Mouse (Mus musculus) kidney, postnatal 36 days (tissue): Measurements from ENCODE around the gene Nap1l1.

Experiments used
- DNase-seq, 2 experiments: peaks; one replicate each; pipeline ENCODE4 v3.0.0; 2021 to 2022; ENCODE audit warnings: mixed read lengths in 2 of 2

The Nap1l1 gene

DNA sequence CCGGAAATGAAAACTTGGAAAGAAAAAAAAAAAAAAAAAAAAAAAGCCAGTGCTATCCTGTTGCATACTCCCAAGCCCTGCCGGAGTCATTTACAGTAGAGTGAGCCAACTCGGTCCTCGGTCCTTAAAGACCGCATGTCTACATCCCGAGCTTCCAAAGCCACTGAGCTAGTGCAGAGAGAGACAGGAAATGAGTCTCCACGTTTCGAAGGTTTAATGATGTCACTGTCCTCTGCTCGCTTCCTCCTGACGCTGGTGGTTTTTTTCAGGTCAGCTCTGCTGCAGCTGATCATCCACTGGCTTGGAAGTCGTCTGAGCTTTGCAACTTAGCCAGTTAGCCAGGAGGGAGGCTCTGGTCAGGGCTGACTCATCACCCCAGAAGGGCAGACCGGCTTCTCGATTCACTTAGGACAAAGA is 43.2 kb downstream of the Nap1l1 start:
- peak; percentile 53 to 58 for DNase-seq

DNA sequence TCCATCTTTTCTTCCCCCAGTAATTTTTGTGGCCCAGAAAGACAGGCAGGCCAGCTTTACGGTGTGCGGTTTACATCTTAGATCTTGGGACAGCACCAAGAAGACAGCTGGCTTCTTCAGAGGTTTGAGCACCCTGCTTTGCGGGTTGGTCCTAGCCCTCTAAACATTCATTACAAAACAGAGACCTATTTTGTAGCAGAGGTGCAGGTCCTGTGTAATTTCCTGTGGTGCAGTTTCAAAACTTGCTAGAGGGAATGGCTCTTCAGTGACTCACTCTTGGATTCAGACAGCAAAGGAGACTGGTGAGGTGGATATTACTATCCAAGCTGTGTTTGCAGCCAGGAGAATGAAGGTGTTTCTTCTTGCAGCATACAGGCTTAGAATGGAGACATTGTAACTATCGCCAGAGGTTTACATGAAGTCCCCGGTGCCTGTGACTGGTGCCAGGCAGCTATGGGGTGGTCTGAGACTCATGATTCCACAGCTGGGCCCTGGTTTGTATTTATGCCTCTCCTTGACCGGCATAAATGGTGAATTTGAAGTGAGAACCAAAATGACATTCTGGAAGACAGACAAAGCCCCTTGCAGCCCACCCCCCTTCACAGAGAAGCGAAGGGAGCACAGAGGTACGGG is 43.9 kb downstream of the Nap1l1 start:
- DNase-seq = no peak

DNA sequence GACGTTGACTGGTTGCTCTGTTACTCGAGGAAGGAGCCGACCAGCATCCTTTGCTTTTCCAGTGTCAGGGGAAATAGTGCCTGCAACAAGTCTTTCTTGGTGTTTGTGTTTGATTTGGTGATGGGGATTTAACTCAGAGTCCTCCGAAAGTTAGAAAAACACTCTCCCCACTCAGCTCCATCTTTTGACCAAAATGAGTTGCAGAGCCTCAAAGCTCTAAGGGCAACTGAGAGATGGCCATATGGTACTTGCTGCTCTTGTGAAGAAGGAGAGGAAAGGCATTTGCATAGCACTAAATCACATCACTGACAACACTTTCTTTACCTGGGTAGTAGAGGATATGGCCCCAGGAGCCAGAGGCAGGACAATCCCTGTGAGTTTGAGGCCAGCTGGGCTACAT is 45.3 kb downstream of the Nap1l1 start:
- DNase-seq = no peak

DNA sequence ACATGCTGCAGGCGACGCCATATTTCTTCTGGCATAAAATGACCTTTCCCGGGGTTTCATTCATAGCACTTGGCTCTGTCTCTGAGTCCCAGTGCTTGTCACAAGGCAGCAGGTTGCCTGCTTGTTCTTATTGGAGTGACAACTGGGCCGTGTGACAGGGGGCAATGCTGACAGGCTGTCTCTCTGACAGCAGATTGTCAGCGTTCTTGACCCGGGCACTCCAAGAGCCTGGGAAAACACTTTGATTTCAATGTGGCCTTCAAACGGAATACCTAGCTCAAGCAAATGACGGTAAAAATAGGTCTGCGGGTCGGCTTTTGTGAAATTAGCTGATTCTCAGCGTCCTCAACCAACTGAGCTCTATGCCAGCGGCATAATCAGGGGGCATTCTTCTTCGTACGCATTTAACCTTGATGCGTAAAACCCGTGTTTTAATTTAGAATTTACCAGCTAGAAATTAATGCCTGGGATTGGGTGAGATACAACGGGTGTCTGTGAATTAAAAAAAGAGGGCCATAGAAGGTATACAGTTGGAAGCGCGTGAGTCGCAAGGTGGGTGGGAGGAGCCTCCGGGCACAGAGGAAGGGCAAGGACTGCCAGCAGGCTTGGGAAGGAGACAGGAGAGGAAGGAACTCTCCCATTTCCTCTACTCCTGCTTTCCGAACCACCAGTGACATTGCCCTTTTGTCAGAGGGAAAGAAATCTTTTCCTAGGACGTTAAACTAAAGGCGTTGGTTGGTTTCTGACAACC is 46.8 kb downstream of the Nap1l1 start:
- peak; percentile 53 to 63 for DNase-seq

DNA sequence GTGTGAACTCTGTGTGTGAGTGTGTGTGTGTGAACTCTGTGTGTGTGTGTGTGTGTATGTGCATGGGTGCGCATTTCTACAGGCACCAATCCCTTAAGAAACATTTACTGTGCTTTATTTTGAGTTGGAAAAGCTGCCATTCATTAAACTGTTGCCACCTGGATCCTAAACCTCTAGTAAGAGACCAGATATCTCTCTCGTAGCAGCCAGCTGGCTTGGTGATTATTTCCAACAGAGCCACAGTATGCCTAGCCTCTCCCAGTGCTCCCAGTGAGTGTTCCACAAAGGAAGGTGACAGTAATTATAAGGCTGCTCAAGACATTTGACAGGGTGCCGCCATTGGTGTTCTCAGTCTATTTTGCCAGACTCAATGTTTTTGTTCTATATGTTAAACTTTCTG is 47.6 kb downstream of the Nap1l1 start:
- DNase-seq = no peak

DNA sequence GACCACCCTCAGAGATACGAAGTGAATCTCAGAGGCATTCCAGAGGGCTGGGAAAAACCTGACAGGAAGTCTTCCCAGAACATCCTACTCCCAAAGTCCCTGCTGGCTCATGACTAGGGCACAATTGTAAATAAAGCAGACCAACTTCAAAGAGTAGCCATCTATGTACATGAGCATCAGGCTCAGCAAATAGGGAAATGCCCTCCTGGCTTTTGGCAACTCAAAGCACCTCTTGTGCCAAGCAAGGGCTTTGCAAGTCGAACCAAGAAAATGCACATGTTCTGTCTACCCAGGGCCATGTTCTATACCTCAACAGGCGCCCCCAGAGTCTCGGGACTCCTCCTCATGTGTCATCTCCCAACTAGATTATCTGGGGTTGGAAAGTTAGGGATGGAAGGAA is 48.6 kb downstream of the Nap1l1 start:
- no peak for DNase-seq

DNA sequence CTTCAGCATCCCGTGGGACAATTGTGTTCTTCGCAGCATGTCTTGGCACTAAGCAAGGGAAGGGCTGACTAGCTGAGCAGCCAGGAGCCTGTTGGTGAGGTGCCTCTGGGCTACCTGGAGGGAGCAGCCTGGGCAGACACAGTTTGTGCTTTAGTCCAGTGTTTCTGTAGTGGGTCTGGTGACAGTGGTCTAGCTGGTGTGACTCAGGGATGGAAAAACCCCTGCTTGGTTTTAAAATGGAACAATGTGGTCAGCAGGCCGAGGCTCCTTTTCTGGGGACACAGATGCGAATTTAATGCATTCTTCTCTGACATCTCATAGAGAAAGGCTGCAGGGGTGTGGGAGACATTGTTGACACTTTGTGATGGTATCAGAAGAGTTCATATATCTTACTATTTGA is 49.2 kb downstream of the Nap1l1 start:
- DNase-seq = no peak

DNA sequence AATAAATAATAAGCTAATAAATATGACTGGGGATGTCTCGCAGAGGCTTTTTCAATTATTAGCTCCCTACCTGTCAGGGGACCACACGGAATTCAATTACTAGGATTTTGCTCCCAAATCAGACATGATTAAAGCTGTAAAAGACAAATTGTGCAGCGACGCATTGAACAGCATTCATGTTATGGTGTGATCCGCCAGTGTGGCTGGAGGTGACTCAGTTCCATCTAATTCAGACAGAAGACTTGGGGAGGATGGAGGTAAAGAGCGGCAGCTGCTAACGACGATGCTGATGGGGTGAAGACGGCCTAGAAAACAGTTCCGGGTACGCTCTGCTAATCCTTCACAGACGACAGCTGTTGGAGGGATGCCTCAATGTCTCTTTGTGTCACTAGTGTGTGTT is 50.9 kb downstream of the Nap1l1 start:
- DNase-seq = no peak

DNA sequence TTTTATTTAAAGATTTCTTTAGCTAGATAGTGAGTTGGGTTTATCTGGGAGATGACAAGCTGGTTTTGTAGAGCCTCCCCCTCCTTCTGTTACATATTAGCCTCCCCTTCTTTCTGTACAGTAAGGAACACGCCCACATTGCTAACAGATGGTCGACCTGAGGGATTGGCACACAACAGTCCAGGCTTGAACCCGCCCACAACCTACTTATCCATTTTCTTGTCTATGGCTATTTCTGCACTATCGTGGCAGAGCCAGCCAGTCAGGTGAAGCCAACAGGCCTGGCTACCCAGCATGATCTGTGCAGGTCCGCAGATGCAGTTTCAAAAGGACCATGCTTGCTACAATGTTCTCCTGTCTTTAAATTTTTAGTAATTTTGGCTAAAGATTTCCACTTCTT is 54.0 kb downstream of the Nap1l1 start:
- no peak for DNase-seq

DNA sequence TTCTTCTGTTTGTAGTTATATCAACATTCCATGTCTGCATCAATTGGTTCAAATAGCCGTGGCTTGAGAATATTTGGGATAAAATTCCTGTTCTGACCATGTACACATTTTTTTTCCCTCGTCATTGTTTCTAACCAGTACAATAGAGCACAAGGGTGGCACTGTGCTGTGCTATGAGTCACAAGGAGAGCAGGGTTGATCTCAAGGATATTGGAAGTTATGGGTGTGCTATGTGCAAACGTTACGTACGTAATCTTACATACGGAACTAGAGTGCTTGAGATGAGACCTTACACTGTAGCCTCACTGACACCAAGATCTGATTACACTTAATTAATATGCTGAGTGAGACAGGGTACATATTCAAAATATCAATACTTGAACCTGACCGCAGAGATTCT is 54.6 kb downstream of the Nap1l1 start:
- DNase-seq = no peak

DNA sequence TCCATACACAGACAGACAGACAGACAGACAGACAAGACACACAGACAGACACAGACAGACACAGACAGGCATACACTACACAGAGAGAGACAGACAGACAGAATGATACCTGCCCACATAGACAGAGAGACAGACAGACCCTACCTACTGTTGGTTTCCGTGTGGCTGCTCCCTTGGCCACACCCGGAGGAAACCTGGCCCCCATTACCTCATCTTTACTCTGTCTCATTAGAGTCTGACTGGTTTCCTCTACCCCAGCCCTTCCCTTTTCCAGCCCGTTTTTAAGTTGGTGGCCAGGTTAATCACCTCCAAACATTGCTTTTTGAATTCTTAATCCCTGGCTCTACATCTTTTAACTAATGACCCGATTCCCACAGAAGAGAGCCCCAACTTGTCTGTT is 55.3 kb downstream of the Nap1l1 start:
- no peak for DNase-seq

DNA sequence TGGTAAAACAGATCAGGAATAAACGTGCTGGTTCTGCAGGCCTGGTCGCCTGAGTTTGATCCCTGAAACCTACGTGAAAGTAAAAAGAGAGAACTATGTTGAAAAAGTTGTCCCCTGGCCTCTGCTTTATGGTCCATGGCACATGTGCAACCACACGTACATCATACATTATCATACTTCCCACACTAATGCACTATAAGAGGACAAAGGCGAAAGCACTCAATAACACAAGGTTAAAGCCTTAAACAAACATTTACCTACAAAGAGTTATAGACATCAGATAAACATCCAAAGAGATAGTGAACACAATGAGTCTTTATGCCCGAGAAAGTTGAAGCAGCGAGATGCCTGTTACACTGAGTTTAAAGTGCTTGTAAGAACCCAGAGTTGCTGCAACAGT is 57.4 kb downstream of the Nap1l1 start:
- no peak for DNase-seq

DNA sequence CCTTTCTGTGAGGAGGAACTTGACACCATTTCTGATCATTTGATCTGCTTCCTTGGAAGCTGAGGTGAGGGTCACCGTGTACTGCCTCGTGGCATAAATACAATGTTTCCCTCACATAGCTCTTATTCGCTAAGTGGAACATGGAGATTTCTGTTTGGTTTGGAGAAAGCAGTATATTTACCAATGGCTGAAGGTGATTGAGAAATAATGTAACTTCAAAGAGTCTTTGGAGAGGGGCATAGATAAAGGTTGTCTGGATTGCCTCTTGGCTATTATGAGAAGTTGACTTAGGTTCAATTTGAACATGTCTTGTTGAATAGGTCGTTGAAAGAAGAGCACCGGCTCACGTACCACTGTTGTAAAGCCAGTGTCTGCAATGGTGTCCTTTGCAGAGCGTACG is 61.7 kb downstream of the Nap1l1 start:
- DNase-seq = no peak

DNA sequence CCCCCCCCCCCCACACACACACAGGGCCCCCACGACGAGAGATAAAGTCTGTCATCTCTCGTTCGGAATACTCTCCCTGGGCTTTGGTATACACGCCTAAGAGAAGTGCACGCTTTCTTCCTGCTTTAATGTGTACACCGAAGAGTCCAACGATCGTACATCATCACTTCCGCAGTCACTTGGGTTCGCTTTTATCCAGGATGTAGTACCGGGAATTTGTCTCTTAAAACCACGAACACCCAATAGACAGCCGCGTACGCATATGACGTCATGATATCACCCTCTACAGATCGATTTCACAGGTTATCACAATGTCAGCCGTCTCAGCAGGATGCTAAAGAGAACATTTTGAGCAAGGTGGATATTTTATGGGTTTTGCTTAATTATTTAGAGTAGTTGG is 64.4 kb downstream of the Nap1l1 start:
- DNase-seq = no peak

DNA sequence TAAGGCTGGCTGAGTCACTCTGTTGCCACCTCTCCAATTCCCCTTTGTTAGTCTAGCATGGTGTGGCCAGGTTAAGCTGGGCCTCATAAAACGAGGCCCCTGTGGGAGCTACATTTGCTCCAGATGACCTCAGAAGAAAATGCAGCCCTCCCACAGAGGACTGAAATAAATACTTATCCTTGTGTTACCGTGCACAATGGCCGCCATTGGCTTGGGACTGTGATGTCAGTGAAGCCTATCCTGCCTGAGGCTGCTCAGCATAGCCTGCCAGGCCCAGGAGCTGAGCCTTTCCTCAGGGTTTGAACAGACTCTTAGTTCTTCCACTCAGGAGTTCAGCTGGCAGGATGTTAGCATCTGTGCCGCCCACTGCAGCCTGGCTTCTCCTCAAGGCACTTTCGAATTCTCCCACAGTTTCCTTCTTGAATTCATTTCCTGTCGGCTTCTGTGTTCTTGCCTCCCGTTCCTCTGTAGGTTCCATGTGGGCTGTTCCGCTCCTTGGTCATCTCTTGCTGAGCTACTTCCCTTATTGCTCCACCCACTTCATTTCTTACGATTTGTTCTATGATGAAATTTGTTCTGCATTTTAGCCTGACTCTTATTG is 66.8 kb downstream of the Nap1l1 start:
- peak; percentile 34 to 49 for DNase-seq

DNA sequence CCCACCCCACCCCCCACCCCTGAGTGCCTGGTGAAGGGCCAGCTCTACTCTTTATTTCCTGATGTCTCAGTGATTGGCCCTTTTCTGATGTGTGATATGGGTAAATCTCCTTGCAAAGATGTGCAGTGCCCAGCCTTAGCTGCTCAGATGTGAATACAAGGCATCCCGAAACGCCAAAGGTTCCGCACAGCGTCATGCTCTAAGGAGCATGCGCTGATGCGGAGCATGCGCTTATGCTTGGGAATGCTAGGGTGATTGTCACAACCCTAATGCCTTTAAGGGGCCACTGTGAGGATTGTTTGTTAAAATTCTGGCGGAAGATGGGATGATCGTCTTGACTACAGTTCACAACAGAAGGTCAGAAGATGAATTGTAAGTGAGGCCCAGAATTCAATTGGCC is 67.7 kb downstream of the Nap1l1 start:
- no peak for DNase-seq

DNA sequence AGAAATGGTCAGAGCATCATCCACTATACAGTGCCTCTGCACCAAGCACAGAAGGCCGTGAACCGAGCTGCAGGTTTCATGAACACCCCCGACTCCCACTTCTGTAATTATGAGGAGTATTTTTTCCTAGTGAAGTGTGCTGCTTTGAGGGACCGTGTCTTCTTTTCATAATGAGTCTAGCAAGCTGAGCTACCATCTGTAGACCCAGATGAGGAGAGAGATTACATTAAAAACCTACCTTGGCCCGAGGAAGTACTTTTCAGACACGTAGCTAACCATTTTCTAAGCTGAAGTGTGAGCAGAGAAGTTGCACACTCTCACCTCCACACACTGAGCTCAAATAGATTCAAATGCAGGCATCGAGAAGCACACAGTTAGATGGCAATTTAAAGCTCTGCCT is 70.1 kb downstream of the Nap1l1 start:
- no peak for DNase-seq

DNA sequence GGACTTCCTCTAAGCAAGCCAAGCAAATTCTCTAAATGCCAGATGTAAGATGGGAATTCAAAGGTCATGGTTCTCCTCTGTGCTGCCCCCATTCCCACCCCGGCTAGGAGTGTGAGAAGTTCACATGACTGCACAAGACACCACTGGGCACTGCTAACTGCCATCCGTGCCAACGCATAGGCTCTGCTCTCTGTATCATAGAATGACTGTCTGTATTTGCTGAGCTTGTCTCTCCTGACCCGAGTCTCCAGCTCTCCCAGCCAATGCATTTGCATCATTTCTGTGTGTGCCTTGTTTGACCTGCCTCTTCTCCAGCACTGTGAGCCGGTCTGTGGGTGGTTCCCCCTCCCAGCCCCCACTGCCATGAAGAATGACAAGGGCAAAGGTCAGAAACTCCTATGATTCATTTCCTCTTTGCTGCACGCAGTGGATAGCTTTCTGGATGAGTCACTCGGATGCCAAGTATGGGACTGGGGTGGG is 70.8 kb downstream of the Nap1l1 start:
- DNase-seq = peak; percentile 61 to 75

DNA sequence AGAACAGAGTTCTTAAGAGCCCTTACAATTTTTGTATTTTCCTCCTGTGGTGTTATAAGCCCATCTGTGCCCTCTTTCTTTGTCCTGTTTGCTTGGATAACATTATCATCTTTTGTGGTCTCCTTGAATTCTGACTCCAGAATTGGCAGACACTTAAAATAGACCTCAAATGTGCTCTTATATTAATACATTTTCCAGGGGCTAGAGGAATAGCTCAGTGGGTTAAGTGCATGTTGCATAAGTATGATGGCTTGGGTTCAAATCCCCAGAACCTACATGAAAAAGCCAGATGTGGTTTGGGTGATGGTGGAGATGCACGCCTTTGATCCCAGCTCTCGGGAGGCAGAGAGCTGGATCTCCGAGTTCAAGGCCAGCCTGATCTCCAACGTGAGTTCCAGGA is 71.3 kb downstream of the Nap1l1 start:
- no peak for DNase-seq

DNA sequence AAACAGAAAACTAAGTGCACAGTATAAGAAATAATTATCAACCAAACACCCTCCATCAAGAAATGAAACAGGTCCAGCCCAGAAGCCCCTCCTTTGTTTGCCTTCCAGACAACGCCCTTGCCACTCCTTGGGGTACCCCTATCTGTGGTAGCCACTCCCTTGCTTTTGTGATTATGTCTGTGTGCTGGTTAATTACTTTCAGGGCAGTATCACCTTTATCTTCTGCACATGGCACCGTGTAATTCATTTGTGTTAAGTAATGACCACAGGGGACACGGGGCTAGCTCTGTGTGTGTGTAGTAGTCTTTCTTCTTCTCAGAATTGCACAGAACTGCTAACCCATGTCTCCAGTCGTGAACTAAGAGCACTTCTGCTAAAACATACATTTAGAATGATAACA is 72.6 kb downstream of the Nap1l1 start:
- DNase-seq = no peak
